Mouse (Mus musculus): ENCODE data around the gene Nhlrc1.

Gene Nhlrc1

GRCm38 (mm10) chr13:47001590-47001989, 13.1 kb downstream of the Nhlrc1 start:
- DNase-seq = no peak

- no peak for DNase-seq
Observed at GRCm38 (mm10) chr13:46999498-46999897, 15.2 kb downstream of the Nhlrc1 start.

GRCm38 (mm10) chr13:46997355-46997754, 17.3 kb downstream of the Nhlrc1 start:
- DNase-seq = no peak

DNA sequence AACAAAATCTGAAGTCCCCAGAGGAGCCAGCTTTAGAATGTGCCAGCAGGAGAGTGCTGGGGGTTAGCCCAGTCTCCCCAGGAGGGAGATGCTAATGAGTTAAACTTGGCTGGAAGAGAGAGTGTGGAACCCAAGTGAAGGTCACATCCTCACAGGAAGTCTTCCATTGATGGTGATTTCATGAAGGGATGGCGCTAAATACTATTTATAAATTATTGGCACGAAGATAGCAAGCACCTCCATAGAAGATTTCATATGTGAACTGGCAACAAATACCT, 21.4 kb downstream of the Nhlrc1 start:
- no peak for DNase-seq

GRCm38 (mm10) chr13:46992516-46993273, 22.0 kb downstream of the Nhlrc1 start:
- no peak for DNase-seq

DNA sequence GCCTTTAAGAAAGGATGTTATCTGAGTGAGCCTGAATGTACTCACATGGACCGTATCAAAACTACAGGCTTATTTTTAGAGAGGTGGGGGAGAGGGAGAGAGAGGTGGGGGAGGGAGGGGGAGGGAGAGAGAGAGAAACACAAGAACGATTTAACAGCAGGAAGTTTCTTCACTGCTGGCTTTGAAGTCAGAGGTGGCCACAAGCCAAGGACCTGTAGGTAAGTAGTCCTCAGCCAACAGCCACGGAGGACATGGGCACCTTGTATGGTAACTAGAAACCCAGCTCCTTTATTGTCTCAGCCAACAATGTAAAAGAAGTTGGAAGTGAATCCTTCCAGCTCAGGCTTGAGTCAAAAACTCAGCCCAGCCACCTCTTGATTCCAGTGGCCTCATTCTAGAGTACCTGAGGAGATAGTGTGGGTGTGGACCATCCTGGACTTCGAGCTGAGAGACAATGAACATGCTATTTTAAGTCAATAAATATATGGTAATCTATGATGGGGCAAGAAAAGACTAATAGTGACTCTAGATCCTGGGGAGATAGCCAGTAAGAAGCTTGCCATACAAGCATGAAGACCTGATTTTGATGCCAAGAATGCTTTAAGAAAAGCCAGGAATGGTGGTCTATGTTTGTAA, 24.2 kb downstream of the Nhlrc1 start:
- no peak for DNase-seq

DNA sequence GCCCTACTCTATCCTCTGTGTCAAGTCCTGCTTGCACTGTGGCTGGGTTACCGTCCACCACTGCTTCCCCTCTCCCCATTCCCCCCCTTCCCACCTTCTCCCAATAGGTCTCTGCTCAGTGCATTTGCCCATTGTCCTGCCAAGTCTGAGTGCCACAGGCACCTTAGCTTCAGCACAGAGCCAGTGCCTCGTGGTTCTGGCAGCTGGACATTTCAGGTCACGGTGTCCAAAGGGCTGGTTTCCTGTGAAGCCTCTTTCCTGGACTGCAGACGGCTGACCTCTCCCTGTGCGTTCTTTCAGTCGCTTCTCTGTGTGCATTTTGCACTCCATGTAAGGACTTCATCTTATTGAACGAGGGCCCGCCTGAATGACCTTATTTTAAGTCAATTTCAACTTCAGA, 26.7 kb downstream of the Nhlrc1 start:
- DNase-seq = no peak

GRCm38 (mm10) chr13:46986208-46986607, 28.4 kb downstream of the Nhlrc1 start:
- DNase-seq = no peak

DNA sequence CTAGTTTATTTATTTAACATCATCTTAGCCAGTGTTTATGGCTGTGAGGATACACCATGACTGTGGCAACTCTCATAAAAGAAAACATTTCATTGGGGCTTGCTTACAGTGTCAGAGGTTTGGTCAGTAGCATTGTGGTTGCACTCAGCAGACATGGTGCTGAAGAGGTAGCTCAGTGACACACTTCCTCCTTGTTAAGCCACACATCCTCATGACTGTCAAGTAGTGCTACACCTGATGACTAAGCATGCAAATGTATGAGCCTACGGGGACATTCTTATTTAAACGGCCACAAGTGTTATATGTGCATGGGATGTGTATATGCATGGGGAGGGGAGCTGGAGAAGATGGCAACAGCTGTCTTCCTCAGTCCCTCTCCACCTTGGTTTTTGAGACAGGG, 30.8 kb downstream of the Nhlrc1 start:
- DNase-seq = no peak

- DNase-seq = peak in 1 of 2 experiments; percentile 8
Observed at GRCm38 (mm10) chr13:46979836-46980490, 34.7 kb downstream of the Nhlrc1 start.

DNA sequence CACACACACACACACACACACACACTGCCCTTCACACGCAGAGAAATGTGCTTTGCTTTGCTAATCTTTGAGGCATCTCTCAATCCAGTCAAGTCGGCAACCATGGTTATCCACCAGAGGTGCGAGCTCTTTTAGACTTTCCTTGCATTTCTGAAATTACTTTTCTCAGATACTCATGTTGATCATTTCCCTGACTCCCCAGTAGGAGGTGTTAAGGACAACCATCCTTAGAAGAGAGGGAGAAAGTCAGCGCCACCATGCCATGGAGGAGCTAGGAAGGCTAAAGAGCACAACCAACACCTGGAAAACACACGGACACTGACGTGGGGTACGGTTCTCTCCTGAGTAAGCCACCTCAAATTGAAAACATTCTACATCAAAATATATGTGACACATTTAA, 38.1 kb downstream of the Nhlrc1 start:
- DNase-seq = no peak

- DNase-seq = no peak
Observed at GRCm38 (mm10) chr13:46975930-46976329, 38.7 kb downstream of the Nhlrc1 start.

DNA sequence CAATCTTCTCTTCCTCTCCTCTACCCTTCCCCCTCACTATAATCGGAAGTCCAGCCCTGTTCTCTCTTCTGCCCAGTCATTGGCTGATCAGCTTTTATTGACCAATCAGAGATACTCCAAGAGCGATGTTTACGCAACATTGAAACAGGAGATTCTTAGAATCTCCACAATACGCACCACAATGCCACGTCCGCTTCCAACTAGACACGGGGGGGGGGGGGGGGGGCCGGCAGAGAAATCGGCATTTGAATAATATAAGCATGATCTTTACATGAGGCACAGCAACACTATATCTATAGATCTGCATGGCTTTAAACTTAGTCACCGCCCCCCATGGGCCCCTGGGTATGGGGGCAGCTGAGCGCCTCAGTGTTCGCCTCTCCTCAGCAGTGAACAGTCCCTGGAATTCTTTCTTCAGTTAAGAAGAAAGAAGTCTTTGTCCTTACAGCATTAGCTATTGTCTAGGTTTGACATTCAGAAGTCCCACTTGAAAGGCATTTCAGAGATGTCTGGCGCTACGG, 39.6 kb downstream of the Nhlrc1 start:
- no peak for DNase-seq

- DNase-seq = no peak
Observed at GRCm38 (mm10) chr13:46970286-46970945, 44.2 kb downstream of the Nhlrc1 start.

GRCm38 (mm10) chr13:46968626-46969025, 46.0 kb downstream of the Nhlrc1 start:
- no peak for DNase-seq

- no peak for DNase-seq
Observed at GRCm38 (mm10) chr13:46967308-46967707, 47.3 kb downstream of the Nhlrc1 start.

Measured in kidney, postnatal 4 days (tissue).